Mouse (Mus musculus): ENCODE measurements around the gene Tnks2.
A peak's percentile ranks its signal among the peaks of the same experiment; 100 is the strongest.
"Not testable (repeated sequence)": the region's sequence is repeated elsewhere in the genome, so short reads cannot be mapped to it uniquely, and the experiment has no call there.

Tnks2 gene

DNA sequence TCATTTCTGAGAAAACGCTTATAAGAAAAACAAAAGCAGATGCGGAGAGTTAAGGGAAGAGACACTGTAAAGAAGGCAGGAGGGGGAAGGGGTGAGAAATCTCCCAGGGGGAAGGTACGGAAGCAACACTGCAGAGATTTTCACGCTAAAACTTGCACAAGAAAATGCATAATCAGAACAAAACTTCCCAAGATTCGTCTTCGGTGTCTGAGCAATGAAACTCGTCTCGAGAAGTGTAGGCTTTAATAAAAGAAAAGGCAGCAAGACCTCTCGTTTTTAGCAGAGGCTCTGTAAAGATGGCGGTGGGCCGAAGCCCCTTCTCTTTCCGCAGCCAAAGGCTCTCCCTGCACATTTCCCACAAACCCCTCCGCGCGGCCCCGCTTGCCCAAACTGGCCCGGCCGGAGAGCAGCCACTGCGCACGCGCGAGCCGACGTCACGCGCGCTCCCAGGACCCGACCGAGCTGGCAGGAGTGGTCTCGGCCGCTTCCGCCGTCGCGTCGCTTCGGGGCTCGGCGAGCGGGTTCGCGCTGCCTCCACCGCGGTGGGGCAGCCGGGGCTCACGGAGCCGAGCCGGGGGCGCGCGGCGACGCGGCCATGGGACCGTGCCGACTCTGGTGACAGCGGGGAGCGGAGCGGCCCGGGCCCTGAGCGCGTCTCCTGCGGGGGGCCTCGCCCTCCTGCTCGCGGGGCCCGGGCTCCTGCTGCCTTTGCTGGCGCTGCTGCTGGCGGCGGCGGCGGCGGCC is at the start of gene Tnks2:
Gene Tnks2, plus strand, starts transcription at position 445 of the 744 bp plus-strand sequence.
- DNase-seq (ENCODE audit: low read depth, low spot score): peak; percentile 98

DNA sequence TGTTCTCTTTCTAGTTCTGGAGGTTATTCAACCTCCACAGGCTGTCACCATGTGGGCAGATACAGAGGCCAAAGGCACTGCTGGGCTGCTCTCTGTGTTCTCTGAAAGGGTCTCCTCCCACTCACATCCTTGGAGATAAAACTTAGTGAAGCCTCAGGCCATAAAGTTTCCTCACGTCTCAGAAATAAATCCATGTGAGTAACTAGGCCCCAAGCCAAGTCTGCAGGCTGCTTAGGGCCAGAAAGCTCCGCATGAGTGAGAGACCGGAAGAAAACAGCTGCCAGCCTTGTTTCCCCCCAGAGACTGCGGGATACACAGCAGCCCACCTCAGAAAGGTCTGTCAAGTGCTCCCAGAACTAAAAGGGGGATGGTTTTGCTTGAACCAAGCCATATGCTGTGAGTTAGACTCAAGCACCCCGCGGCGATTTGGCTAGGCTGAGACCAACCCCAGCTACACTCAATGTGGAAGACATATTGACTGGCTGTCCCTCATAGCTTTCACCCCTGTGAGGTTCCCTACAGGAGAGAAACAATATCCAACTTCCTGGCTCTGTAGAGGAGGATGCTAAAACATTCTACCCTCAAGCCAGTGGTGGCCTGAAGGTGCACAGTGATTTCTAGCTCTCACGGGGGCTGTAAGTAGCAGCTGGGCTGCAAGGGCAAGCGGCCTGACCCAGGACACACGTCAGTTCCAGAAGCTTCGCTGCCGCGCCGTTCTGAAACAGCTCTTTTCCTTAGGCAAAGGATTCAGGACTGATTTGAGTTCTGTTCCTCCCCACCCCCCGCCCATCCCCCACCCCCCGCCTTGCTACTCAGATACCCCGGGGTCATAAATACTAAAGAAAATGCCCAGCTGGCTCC is 43.9 kb upstream of the Tnks2 start:
- DNase-seq (ENCODE audit: low read depth, low spot score): no peak

DNA sequence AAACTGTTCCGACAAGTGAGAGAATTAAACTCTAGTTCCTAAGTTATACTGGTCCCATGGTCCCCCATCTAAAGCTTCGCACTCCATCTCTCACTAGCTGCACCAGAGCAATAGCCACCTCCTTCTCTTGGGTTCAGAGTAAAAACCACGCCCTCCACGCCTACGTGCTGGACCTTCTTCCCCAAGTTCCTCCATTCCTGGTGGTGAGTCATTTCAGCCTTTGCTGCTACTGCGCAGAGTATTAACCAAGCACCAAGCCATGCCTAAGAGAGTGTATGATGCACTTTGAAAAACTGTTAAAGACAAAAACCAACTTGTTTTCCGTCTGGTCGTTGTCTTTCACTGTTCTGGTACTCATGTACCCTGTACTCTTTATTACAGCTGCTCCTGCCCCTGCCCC is 41.4 kb upstream of the Tnks2 start:
- no peak for DNase-seq (ENCODE audit: low read depth, low spot score)

DNA sequence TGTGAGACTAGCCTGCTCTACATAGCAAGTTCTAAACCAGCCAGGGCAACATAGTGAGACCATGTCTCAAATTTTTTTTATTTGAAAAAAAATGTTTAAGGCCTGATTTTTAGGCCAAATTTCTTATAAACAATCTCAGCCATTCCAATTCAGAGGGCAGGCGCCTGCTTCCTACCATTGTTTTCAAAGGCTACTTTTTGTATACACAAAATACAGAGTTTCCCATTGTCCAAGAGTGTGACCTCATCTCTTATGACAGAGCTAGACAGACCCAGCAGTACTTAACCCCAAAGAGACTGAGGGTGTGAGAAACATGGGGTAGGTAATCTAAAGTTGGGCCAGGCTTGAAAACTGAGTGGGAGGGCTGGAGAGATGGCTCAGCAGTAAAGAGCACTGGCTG is 40.6 kb upstream of the Tnks2 start:
- no peak for DNase-seq (ENCODE audit: low read depth, low spot score)

DNA sequence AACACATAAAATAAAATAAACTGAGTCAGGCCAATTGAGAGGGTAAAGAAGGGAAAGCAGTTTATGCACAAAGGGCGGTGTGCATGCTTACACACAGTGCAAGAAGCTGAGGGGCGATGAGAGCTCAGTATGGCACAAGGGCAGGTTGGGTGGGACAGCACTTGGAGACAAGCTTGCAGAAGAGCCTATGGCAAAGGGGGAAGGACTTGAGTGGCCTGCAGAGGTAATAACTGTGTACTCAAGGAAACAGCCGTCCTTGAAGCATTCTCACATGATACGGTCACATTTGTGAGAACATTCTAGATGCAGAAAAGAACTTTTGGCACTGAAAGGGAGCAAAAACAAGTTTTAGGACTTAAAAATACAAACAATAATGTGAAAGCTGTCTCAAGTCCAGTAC is 40.0 kb upstream of the Tnks2 start:
- DNase-seq (ENCODE audit: low read depth, low spot score): no peak

DNA sequence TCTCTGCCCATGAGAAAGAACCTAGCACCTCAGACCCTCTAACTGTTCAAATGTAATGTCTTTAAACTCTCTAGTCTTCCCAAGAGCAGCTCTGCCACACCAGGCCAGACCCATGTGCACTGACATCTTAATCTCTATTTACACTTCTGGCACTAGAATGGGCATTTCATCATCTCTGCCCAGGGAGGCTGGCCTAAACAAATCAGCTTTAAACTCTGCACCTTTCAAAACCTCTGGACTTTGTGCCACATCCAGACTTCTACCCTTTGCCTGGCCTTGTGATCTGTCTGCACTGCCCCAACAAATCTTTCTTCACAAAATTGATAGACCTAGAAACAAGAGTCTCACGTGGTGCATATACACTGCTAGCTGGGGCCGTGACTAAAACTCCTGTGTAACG is 38.8 kb upstream of the Tnks2 start:
- no peak for DNase-seq (ENCODE audit: low read depth, low spot score)

DNA sequence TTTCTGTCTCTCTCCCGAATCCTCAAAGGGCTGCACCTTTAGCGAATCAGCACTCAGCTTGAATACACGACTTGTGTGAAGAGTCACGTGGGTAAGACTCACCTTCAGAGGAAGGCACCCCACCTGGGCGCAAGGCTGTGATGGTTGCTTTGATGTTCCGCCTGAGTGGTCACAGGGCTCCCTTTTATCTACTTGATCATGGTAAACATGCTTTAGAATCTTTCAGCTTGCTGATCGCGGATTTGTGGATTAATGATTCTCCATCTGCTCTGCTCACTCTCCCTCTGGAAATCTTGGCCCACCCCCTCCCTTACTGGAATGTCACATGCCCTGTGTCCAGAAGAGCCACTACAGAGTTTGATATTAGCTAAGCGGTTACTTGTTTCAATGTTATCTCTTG is 37.1 kb upstream of the Tnks2 start:
- DNase-seq (ENCODE audit: low read depth, low spot score): no peak

DNA sequence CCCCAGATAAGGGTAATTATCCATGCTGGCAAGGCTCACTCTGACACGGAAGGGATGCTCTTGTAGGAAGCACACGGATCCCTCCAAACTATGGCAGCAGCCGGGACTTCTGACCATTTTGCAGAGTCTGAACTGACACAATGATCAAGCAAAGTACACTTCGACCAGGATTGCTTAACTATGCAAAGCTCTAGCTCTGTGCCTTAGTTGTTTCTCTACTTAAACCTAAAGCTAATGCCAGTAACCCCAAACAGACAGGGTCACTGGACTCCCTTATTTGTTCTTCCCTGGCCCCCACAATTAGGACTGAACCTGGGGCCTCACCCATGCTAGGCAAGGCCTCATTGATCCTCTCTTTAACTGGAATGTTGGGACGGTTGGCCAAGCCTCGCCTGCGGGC is 33.7 kb upstream of the Tnks2 start:
- DNase-seq (ENCODE audit: low read depth, low spot score): no peak

DNA sequence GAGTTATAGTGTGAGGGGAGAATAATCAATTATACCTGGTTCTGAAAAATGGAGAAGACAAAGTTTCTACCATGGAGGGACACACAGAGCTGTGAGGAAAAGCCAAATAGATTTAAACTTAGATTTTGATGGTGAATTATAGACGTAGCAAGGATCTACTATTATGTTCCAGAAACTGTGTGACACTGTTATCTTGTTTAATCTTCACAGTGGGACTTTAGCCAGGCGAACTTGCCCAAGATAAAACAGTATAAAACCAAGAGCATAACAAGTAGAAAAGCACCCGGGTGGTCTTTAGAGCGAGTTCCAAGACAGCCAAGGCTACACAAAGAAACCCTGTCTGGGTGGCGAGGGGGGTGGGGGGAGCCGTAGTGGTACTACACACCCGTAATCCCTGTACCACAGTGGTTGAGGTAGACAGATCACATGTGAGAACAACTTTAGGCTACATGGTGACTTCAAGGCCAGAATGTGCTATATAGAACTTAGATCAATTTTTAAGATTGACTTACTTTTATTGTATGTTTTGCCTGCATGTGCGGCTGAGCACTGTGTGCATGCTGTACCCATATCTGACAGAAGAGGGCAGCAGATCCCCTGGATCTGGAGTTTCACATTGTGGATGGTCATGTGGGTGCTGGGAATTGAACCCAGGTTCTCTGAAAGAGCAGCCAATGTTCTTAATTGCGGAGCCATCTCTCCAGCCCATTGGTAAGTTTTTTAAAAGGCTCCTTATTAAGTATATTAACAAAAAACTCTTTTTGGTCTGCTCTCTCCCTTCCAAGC is 32.0 kb upstream of the Tnks2 start:
- no peak for DNase-seq (ENCODE audit: low read depth, low spot score)

DNA sequence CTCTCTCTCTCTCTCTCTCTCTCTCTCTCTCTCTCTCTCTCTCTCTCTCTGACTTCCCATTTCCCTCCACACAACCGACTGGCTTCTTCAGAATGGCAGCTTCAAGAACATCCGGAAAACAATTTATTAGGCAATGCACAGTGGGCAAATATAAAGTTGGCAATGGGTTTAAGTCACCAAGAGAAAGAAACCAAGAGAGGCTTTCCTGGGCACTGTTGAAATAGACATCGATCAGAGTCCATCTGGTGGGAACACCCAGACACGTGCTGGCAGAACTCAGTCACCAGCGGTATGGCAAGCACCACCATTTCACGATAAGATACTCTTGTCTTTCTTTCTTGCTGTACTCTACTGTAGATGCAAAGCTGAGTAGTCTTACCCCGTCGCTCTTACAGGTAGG is 30.6 kb upstream of the Tnks2 start:
- no peak for DNase-seq (ENCODE audit: low read depth, low spot score)

DNA sequence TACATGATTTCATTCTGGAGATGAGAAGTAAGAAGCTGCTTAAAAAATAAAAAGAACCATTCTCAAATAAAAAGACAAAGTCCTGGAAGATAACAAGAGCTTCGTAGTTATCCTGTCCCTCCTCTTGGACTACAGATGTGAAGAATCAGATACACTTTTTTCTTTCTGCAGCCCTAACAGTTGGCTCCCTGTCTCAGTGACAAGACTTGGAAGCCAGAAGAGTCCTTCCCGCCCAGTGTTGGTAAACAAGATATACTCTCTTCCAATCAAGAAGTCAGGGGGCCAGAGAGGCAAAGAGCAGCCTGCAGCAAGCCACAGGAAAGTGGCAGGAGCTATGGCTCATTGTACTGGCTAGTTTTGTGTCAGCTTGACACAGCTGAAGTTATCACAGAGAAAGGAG is 27.2 kb upstream of the Tnks2 start:
- DNase-seq (ENCODE audit: low read depth, low spot score): no peak

DNA sequence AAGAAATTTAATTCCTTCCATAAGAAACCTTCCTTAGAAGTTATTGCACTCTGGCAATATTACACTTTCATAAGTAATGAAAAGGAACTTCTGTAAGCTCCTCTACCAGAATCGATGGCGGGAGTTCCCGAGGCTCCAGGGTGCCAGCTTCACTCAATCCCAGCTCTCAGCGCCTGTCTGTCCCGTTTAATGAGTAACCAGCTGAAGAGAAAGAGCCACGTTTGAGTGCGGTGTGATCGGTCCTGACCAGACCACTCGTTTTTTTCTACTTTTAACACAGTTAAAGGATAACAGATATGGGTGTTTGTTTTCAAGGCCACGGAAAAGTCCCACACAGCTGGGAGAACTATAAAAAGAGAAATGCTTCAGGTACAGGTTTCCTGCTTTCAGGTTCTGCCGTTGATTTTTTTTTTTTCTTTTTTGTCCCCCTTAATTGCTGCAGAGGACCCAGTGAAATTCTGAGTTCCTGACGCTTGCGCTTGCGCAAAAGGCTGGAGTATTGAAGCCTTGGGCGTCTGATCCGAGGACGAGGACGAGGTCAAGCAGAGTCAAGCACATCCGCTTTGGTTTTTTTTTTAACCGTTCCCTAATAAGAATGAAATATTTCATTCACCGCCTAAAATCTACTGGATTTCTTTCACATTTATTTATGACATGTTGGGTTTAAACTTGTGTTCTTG is 25.5 kb upstream of the Tnks2 start:
- no peak for DNase-seq (ENCODE audit: low read depth, low spot score)

DNA sequence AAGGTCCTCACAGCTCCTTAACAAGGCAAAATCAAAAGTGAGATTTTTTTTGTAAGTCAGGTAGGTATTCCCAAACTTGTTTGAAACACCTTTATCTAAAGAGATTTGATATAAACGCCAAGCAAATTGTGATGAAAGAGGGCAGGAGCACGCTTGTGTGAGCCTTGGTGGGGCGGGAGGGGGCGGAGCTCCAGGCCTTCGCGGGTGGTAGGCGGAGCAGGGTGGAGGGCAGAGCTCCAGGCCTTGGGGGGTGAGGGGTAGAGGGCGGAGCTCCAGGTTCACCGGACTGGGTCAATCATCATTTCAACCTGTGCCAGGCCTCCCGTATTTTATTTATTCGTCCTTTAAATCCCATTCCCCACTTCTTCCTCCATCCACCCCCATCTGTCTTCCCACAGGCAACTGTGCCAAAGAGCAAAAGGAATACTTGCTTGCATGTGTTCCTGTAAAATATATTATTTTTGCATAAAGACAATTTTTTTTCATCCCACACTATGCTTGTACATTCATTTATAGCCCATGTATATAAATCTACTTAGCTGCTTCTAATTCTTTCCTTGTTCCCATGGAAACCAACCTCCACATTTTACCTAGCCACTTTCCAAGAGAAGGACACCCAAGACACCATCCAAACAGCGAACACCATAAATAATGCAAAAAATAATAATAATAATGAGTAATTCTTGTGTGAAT is 24.4 kb upstream of the Tnks2 start:
- DNase-seq (ENCODE audit: low read depth, low spot score): no peak

DNA sequence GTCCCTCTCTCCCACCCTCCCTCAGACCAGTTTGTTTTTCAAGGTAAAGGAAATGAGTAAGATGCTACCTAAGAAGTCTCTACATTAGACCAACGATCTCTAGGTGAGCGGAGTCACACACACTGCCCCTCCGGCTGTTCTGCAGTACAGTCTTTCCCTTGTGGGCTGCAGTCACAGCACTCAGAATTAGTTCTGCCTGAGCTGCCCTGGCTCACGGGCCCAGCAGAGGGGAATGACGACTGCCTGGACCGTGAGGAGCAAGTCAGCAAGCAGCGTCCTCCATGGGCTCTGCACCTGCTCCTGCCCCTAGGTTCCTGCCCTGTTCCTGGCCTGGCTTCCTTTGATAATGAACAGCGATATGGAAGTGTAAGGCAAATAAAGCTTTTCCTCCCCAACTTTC is 22.0 kb upstream of the Tnks2 start:
- DNase-seq (ENCODE audit: low read depth, low spot score): no peak

DNA sequence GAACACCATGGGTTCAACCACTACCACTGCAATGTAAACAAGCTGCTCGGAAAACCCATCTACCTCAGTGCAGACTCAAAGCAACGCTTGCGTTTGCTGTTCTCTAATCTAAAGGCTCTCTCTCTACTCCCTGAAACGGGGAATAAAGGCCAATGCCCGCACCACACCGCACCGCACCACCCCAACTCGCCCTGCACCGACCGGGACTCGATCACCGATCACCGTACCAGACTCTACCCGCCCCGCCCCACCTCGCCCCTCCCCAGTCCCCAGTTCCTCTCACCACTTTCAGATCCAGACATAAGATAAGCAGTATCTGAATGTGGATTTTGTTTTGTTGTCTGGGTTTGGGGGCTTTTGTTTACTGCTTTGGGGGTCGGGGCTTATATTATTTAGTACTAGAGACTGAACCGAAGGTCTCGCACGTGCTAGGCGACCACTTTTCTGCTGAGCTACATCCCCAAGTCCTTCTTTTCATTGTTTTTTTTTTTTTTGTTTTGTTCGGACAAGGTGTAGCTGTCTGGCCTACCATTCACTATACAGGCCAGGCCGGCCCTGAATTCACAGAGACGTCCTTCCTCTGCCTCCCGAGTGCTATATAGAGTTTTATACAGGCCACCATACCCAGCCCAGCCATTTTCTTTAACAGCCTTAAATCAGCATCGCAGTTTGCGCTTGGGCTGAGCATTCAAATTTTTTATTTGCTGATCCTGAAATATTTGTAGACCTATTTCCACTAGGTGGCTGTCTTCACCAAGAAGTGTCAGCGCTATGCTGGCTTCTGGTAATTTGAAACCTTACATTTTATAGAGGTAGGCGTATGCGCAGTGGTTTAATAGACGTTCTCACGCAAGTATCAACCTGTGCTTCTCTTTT is 18.4 kb upstream of the Tnks2 start:
- DNase-seq (ENCODE audit: low read depth, low spot score): peak; percentile 81

DNA sequence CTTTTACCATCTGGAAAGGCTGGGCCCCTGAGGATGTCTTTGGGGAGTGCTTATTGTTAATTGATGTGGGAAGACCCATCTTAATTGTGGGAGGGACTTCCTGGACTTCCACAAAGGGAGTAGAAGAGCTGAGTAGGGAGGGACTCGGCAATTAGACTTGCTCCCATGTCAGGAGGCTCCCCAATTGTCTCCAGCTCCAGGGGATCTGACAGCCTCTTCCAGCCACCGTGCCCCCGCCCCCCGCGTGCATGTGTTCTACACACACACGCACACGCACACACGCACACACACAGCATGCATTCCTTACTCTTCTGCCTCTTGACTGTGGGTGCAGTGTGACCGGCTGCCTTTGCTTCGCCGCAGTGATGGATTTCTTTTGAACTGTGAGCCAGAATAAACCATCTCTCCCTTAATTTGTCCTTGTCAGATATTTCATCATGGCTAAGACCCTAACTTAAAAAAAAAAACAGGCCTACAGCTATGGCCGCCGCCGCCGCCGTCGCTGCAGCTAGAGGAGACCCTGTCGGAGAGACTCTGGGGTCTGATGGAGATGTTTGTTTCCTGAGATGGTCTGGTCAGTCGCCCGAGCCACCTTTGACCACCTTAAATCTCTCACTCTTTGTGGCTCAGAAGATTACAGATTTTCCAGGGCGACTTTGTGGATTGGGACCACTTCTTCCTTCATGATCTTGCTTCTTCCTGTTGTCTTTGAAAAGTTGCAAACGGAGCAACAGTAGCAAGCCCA is 15.7 kb upstream of the Tnks2 start:
- DNase-seq (ENCODE audit: low read depth, low spot score): no peak

DNA sequence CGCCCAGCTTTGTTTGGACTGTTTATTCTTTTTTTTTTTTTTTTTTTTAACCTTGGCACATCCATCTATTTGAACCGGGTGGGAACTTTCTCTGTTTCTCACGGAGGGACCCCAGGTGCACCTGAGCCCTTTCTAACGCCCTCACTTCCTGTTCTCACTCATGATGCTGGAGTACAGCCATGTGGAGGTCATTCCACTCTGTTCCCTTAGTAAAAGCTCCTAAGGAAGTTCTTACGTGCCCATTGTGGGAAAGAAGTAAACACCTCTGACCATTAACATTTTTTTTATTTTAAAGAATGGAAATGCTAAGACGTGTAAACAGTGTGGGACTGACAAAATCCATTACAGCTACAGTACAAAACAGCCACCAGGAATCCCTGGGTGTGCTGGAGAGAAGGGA is 14.8 kb upstream of the Tnks2 start:
- no peak for DNase-seq (ENCODE audit: low read depth, low spot score)

DNA sequence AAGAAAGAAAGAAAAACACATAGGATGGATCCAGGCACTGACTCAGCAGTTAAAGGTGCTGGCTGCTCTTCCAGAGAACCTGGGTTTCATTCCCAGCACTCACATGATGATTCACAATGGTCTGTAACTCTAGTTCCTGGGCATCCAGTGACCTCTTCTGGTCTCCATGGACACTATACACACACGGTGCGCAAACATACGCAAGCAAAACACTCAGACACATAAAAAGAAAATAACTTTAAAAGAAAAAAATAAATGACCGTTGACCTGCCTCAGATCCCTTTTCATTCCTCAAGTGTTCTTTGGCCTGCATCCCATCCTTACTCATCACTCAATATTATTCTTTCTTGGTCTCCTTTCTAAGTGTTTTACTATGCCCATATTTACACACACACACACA is 13.6 kb upstream of the Tnks2 start:
- no peak for DNase-seq (ENCODE audit: low read depth, low spot score)

DNA sequence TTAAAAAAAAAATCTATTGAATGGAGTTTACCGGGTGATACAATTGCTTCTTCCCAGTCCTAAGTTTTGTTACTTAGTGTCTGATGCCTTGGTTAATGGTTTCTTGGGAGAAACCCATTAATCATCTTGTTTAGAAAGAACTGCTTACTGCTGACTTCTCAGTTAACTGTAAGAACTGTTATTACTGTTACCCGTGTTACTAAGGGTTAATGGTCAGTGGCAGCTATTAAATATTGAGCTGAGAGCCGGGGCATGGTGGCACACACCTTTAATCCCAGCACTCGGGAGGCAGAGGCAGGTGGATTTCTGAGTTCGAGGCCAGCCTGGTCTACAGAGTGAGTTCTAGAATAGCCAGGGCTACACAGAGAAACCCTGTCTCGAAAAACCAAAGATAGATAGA is 12.7 kb upstream of the Tnks2 start:
- not testable (repeated sequence) for DNase-seq (ENCODE audit: low read depth, low spot score)

Data from A20 (cell line).